Mouse (Mus musculus) adrenal gland, postnatal 25 days (tissue): Measurements from ENCODE around the gene Ift80. TPM values are rescaled to one million over a fixed set of nuclear protein-coding genes. Genes with fewer than 3 reads are reported as not detected.
"Not testable (repeated sequence)": the region's sequence is repeated elsewhere in the genome, so short reads cannot be mapped to it uniquely, and the experiment has no call there.

Source experiments
- DNase-seq: peaks from one replicate; pipeline ENCODE4 v3.0.0; 2021; ENCODE audit warnings: mixed read lengths
- total RNA-seq: library from RNA; stranded (reverse); gene quantifications from 2 replicates; pipeline ENCODE4 v1.2.3, GENCODE M21; 2021

The Ift80 gene
- total RNA-seq, 1 experiment from 2014 or later: 25.4 TPM

- DNase-seq: no peak
Measured at GRCm38 (mm10) chr3:68980898-68981297, 23.5 kb downstream of the Ift80 start.

GRCm38 (mm10) chr3:68979187-68979586 lies 25.2 kb downstream of the Ift80 start:
- DNase-seq: no peak

- no peak for DNase-seq
Measured at GRCm38 (mm10) chr3:68977696-68978095, 26.7 kb downstream of the Ift80 start.

- DNase-seq: no peak
Measured at GRCm38 (mm10) chr3:68975533-68976490, 28.6 kb downstream of the Ift80 start.

GRCm38 (mm10) chr3:68974639-68975532 lies 29.5 kb downstream of the Ift80 start:
- DNase-seq: no peak

- no peak for DNase-seq
Measured at GRCm38 (mm10) chr3:68973574-68973973, 30.8 kb downstream of the Ift80 start.

DNA sequence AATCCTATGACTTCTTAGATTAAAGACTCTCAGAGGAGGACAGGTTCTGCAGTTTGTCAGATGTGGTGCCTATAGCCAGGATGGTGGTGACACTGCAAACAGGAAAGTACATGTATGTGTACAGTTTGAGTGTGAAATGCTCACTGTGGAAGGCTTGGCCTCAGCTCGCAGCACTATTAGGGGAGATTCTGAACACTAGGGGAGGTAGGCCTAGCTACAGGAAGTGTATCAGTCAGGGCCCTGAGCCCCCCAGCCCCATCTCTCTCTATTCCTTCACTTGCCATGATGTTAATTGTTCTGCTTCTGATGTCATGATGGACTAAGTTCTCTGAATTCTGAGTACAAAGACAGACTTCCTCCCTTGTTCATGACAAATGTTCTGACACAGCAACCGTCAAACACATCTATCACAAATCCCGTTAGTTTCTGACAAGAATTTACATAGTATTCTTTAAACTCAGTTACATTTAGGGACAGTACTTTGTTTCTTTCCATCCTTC lies 35.2 kb downstream of the Ift80 start:
- no peak for DNase-seq

- DNase-seq: no peak
Measured at GRCm38 (mm10) chr3:68967404-68967803, 37.0 kb downstream of the Ift80 start.

DNA sequence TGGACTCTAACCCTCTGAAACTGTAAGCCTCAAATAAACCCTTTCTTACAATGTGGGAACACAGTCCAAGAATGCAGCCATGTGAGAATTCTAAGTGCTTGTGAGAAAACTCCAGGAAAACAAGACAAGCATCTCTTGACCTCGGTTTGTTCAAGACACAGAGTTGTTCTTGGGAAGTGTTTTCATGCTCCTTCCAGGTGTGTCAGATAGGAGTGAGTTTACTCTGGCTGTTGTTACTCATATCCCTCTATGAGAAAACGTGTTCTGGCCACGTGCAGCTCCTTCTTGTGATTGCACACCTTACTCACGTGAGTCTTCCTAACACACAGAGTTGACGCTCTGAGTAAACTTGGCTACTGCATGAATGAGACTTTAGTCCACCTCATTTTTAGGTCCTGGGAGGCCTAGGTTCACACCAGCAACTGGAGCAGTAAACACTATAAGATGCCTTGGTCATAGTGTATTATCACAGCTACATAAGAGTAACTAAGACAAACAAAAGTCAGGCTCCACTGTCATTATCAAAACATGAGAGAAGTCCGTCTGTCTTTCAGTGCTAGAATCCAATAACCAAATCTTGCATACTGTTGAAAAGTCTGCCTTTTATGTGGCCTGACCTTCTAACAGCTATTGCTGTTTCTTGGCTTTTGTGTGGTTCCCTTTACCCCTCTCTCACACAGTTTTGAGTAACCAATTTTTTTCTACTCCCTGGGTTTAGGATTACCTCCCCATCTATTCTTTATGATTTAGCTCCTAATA lies 37.7 kb downstream of the Ift80 start:
- DNase-seq: no peak

DNA sequence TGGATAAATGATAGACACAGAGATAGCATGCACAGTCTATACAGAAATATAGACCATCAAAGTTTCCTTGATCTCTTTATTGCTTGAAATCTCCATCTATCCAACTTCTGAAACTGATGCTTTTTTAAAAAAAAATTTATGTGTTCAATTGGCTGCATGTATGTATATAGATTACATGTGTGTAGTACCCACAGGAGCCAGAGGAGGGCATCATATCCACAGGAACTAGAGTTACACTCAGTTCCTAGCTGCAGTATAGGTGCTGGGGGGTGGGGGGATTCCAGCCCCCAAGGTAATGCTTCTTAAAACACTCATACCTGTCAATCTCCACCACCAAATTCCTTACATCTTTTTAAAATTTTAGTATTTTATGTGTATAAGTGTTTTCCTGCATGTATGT lies 39.7 kb downstream of the Ift80 start:
- DNase-seq: peak; percentile 5

- DNase-seq: no peak
Measured at GRCm38 (mm10) chr3:68957413-68957812, 47.0 kb downstream of the Ift80 start.

GRCm38 (mm10) chr3:68956454-68956853 lies 47.9 kb downstream of the Ift80 start:
- DNase-seq: no peak

- DNase-seq: no peak
Measured at GRCm38 (mm10) chr3:68954487-68954886, 49.9 kb downstream of the Ift80 start.

DNA sequence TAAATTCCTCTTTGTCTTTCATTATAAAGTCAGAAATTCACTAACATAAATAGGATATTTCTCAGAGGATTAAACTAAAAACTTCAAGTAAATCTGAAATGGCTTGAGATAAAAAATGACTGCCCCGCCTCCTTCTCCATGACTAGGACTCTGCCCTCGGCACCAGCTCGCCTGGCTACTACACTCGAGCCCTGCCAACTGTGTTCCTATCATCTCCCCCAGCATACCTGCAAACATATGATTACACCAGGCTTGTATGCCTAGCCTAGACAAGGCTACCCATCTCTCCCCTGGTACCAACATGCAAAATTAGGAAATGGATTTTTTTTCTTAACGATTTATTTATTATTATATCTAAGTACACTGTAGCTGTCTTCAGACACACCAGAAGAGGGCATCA lies 51.7 kb downstream of the Ift80 start:
- no peak for DNase-seq

DNA sequence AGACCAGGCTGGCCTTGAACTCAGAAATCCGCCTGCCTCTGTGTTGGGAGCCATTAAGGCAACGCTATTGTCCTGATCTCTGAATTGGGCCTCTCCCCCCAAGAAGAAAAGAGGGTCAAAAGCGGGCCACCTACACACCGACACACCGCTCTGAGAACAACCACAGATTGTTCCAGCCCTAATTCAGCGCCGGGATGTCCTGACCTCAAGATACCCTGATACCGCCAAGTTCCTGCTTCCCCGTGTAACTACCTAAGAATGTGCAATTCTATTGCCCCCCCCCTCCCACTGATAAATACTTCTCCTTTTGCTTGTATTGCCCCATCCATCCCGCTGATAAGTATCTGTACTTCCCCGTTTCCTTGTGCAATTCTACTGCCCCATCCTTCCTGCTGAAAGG lies 52.4 kb downstream of the Ift80 start:
- DNase-seq: not testable (repeated sequence)

GRCm38 (mm10) chr3:68949381-68949780 lies 55.0 kb downstream of the Ift80 start:
- no peak for DNase-seq

DNA sequence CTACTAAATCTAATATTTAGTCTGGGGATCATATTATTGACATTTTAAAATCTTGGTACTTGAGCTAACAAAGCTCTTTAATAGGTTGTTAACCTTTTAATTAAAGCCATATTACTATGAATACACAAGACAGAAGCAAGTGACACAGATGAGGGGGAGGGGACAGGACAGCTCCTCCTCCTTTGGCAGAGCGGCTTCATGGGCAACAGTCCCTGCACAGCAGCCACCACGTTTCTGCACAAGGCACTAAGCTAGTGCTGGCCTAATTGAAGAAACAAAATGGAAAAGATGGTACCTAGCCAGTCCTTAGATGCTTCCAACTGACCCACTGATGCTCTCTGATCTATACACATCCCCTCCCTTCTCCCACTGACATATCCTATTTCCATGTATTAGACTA lies 55.5 kb downstream of the Ift80 start:
- DNase-seq: no peak

DNA sequence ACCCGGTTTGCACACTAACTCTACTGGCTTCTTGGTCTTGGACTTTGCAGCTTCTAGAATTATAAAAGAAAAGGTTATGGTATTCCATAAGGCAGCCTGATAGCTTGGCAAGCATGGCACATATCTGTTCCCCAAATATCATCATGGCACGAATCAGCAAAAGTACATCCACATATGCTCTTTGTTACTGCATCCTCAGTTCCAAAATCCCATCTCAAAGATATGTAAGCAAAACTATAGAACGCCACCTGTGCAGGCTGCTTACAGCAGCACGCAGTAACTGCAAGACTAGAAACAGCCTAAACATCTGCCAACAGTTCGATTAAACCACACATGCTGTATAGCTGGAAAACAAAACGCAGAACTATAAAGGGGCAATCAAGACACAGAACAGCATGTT lies 62.5 kb downstream of the Ift80 start:
- DNase-seq: no peak

DNA sequence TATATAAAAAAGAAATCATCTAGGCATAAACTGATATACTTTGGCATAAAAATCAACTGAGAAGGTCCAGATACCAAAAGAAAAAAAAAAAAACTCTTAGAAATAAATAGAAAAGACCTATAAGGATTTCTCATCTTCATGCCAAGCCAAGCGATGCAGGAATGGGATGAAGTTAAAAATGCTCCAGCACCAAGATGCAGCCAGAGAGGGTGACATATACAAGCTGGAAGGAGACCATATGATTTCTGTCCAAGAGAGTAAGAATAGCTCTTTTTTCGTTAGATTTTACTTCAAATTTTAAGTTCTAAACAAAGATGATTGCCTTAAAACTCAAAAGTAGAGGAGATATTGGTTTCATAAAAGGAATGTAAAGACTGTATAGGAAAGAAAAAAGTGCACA lies 64.1 kb downstream of the Ift80 start:
- no peak for DNase-seq

- no peak for DNase-seq
Measured at GRCm38 (mm10) chr3:68939312-68939711, 65.1 kb downstream of the Ift80 start.

GRCm38 (mm10) chr3:68936709-68937108 lies 67.7 kb downstream of the Ift80 start:
- no peak for DNase-seq

- no peak for DNase-seq
Measured at GRCm38 (mm10) chr3:68935498-68935897, 68.9 kb downstream of the Ift80 start.
